Mouse (Mus musculus) brain, embryonic 18.5 days (tissue): ENCODE measurements around the gene Anxa6.
A peak's percentile ranks its signal among the peaks of the same experiment; 100 is the strongest.

ENCODE experiments used
- DNase-seq: peaks from one replicate; pipeline ENCODE4 v3.0.0-alpha.2; 2012; ENCODE audit warnings: low read depth, low spot score

The Anxa6 gene

GRCm38 (mm10) chr11:55031211-55031990 lies 1.8 kb downstream of the Anxa6 start:
- DNase-seq, result no peak

GRCm38 (mm10) chr11:55028509-55028908 lies 4.7 kb downstream of the Anxa6 start:
- DNase-seq, result no peak

- no peak for DNase-seq
These were observed 5.9 kb downstream of the Anxa6 start for GRCm38 (mm10) chr11:55027204-55027855.

DNA sequence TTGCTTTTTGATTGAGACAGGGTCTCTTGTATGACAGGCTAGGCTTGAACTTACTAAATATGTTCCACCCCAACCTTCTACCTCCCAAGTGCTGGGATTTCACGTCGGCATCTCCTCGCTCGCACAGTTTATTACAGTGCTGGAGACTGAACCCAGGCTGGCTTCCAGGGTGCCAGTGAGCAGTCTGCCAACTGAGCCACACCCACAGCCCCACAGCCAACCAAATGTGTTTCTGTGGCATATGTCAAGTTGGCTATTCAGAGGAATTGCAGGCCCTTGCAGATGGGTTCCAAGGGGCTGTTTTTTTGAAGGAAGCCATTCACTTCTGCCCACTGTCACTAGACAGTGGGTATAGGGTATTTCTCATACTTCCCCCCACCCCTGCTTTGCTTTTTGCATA lies 7.3 kb downstream of the Anxa6 start:
- DNase-seq, result no peak

DNA sequence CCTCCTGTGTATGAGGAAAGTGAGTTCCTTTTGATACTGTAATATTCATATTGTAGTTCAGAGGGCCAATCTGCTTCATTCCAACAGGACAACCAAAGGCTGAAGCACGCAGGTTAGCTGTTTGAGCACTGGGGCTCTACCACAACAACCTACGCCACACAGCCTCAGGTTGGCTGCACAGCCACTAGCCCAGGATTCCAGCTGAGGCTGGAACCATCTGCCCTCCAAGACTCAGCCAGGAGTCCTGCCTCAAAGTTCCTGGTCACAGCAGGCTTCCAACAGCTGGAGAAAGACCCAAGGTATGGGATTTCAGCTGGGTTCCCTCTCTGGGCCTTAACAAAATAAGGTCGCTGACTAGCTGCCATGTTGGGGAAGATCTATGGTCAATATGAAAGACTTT lies 9.7 kb downstream of the Anxa6 start:
- no peak for DNase-seq

DNA sequence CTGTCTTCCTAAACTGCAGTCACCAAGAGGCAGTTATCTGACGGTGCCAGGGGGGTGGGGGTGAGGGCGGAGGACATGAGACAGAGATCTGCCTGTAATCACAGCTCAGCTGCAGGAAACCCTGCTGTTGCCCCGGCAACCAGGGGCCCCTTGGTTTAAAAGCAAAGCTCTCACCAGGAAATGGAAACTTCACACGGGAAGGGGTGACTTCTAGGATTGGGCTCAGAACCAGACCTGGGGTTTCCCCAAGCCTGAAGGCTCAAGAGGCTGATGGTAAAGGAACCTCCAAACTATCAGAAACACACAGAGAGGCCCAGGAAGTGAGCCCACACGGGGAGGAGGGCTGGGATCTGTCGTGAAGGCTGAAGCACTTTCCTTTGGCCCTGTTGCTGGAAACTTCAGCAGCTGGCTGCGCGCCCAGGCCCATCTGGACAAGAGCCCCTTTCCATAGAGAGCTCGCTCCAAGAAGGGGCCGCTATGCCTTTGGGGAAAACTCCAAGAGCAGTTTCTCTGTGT lies 10.1 kb downstream of the Anxa6 start:
- peak; percentile 65 for DNase-seq

GRCm38 (mm10) chr11:55022508-55022907 lies 10.7 kb downstream of the Anxa6 start:
- DNase-seq, result no peak

- no peak for DNase-seq
These were observed 11.4 kb downstream of the Anxa6 start for GRCm38 (mm10) chr11:55021859-55022258.

GRCm38 (mm10) chr11:55021458-55021857 lies 11.8 kb downstream of the Anxa6 start:
- DNase-seq, result no peak

DNA sequence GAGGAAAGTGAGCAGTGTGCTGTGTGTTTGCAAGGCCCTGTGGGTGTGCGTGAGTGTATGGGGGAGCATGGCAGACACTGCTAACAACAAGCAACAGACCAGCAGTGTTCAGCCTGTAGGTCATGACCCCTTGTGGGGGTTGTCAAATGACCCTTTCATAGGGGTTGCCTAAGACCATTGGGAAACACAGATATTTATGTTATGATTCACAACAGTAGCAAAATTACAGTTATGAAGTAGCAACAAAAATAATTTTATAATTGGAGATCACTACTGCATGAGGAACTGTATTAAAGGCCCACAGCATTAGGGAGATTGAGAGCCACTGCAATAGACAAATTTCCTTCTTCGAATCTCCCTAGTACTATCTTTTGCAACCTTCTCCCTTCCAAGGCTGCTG lies 13.5 kb downstream of the Anxa6 start:
- DNase-seq, result no peak

GRCm38 (mm10) chr11:55018034-55018433 lies 15.2 kb downstream of the Anxa6 start:
- no peak for DNase-seq

DNA sequence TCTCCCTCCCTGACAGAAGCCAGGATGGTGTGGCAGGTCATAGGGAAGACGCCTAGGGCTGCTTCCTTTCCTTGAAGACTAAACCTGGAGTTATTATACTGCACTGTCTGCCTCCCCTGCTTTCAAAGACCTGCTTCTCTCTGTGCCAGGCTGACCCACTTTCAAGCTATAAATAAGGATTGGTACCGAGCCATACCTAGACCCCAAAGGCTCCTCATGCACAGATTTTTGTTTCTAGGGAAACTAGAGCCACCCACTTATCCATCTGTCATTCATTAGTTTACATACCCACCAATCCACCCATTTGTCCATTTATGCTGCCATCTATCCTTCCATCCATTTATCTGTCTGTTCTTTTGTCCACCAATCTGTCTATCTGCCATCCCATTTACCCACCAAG lies 16.0 kb downstream of the Anxa6 start:
- no peak for DNase-seq

DNA sequence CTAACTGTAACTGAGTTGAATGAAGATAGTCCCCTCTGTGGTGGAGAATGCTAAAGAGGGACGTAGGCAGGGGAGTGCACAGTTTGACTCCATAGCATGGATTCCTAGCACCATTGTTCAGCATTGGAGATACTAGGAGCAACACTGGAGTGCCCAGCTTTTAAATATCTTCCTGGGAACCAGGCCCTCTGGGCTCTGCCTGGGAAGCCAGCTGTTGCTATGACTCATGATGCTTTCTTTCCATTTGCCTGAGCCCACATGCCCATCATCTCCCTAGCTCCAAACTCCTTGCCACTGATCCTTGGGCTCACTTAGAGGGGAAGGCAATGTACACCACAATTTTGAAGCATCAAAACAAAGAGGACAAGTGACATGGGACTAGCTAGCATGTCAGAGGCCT lies 16.5 kb downstream of the Anxa6 start:
- no peak for DNase-seq

DNA sequence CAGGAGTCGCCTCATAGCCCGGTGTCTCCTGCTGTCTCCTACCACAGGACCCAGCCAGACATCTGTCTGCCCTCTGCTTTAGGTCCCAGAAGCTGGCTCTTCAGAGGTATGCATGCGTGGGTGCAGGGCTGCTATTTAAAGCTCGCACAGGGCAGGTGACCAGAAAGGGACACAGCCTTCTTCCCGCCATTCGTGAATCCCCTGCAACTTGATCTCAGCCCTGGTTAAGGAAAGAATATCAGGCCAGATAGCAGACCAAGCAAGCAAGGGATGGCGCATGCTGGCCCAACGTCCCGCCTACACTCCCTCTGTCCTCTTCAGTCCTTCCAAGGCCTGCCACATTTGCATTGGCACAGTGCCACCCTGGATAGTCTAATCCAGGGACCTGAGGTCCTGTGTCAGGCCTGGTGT lies 17.4 kb downstream of the Anxa6 start:
- DNase-seq, result no peak

DNA sequence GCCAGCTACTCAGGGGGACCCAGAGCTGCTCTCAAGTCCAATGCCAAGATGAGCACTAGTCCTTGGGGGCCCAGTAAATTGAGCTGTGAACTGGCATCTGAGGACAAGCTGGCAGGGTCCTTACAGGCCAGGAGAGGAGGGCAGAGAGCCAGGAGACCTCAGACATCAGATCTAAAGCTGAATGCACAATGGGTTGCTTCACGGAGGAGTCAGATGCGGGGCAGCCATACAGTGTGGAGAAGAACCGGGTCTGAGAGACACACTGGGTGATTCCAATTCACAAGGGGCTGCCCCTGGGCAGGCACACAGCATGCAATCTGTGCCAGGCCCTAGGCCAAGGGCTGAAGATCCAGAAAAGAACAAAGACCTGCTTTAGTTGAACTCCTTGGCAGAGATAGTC lies 18.0 kb downstream of the Anxa6 start:
- no peak for DNase-seq

- DNase-seq, result no peak
These were observed 19.4 kb downstream of the Anxa6 start for GRCm38 (mm10) chr11:55013802-55014201.

DNA sequence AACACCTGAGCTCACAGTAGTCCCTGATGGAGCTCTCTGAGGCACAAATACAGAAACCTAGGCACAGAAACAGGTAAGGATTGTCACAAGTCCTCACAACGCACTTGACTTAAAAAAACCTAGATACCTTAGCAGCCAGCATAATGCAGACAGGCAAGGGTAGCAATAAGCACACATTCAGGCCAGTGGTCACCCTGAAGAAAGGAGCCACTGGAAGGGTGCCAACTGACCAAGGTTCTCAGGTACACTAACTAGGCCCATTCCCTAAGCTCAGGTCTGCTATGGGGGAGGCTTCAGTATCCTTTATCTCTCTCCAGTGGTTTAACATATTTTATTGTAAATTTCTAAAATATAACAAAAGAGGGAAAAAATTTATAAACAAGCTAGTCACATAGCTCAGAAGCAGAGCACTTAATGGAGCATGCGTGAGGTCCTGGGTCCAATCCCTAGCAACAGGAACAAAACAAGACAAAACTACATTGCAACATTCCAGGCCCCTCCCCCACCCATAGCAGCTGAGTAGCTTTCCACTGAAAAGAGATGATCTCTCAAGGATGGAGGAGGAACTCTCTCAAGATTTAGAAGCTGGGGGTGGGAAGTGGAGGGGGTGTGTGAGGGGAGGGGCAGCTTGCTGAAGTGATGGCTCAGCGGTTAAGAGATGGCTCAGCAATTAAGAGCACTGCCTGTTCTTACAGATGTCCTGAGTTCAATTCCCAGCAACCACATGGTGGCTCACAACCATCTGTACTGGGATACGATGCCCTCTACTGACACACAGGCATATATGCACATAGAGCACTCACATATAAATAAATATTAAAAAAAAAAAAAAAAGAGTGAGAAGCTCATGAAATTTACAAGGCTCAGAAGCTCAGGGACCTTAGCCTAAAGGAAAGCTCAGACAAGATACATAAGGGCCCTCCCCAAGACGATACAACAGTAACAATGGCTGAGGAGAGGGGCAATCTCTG lies 20.4 kb downstream of the Anxa6 start:
- DNase-seq, result no peak

DNA sequence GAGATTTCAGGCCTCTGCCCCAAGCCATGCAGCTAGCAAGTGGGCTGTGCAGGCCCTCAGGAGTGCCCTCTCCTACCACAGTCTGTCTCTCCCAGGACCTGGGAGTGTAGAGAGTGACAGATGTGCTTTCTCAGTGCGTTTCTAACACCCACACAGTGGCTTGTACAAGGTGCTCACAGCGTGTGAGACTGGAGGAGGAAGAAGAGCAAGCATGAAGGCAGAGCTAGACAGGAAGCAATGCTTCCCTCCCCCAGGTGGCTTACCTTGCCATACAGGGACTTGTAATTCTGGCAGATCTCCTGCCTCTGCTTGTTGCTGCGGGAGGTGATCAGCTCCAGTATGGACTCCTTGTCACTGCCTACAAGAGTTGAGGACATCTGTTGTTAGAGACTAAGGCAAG lies 21.8 kb downstream of the Anxa6 start:
- DNase-seq, result no peak

DNA sequence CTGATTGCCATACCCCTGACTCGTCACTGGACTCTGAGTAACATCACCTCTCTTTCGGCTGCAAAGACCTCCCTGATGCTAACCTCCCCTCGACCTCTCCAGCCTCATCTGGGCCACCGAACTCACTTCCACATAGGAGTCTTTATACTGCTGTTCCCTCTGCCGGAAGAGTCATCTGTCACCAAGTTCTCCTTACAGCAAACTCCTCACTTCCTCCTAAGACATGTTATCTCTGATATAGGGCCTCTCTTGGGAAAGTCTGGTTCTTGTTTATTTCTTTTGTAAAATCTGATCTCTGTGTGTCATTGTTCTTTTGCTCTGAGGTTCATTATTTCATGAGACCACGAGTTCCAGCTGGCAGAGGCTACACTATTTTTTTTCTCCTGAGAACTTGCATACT lies 25.0 kb downstream of the Anxa6 start:
- DNase-seq, result no peak

DNA sequence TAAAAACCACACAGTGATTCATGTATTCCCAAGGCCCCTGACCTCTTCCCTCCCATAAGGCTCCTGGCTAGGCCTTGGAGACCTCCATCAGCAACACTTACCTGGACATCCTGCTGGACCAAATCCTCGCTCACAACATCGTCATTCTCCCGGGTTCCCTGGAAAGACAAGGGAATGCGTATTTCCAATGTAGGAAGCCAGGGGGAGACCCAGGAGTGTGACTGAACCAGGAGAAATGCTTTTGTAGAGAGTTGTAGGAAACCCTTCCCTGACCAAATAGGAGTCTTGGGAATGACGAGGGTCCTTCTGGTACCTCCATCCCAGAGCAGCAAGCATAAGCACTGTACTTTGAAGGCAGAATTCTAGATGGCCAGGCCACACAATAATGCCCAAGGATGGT lies 27.6 kb downstream of the Anxa6 start:
- no peak for DNase-seq

- DNase-seq, result no peak
These were observed 28.2 kb downstream of the Anxa6 start for GRCm38 (mm10) chr11:55004970-55005502.

DNA sequence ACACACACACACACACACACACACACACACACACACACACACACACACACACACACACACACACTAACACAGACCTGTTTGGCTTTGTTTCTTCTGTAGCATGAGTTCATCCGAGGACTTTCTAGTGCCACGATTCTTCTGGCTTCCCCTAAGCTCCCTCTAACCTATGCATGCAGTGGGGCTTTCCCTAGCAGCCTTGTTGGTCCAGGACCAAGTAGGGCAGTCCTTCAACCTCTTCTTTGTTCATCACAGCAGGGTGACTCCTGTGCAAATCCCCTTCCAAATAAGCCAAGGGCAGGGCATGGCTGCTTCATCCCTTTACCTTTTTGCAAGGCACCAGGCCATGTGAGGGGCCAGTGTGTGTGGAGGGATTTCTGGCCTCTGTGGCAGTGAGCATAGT lies 34.5 kb downstream of the Anxa6 start:
- DNase-seq, result no peak
